Mouse (Mus musculus) bone marrow, adult 2 months (tissue): ENCODE results near the gene Cfd.

Experiments
- CTCF ChIP-seq: fragments of 200-500 bp; IDR thresholded peaks from 2 replicates; pipeline ENCODE4 v1.5.1; 2011; ENCODE audit warnings: low read length, control low read depth; ENCODE audit not compliant: control insufficient read depth, insufficient read depth
- POLR2A ChIP-seq: fragments of 200-500 bp; IDR thresholded peaks from 2 replicates; pipeline ENCODE4 v1.6.1; 2011; ENCODE audit warnings: low read depth, mild to moderate bottlenecking, control low read depth, low read length, borderline replicate concordance; ENCODE audit not compliant: control insufficient read depth

GRCm38 (mm10) chr10:79906712-79907111, 16.1 kb downstream of the Cfd start:
- TF ChIP-seq CTCF = no peak
- no peak for TF ChIP-seq POLR2A
